Comparison of ENCODE assay signal across 8 mouse cellular contexts in genomic region chr15:21109009-21109841, GRCm38 (mm10).
DNase-seq lines count a peak whose midpoint lies in the region; ATAC-seq and TF ChIP-seq lines count a peak whose summit lies in the region.

No protein-coding gene starts in this region.

- peak; percentile 79 for ATAC-seq in forebrain, embryonic 16.5 days
- ATAC-seq in limb, embryonic 12.5 days (ENCODE audit: insufficient number of reproducible peaks, insufficient read depth, low FRiP score, low TSS enrichment, low read depth) = peak; percentile 71; the same call in 1 of the 2 replicates
- peak; percentile 39 for ATAC-seq in stomach, embryonic 15.5 days (ENCODE audit: insufficient read depth, low FRiP score, low read depth)

- H3K4me2 ChIP-seq in forebrain, embryonic 16.5 days (ENCODE audit: low read length) = peak overlapping the region; percentile 44
- peak overlapping the region; percentile 59 for H3K4me2 ChIP-seq in limb, embryonic 12.5 days
- peak overlapping the region; percentile 49 for H3K4me2 ChIP-seq in stomach, embryonic 15.5 days

- no peaks in the 10 kb centered on the region for H3K36me3 ChIP-seq in forebrain, embryonic 16.5 days (ENCODE audit: control insufficient read depth, insufficient read depth)
- H3K36me3 ChIP-seq in limb, embryonic 12.5 days = no peaks in the 10 kb centered on the region
- H3K36me3 ChIP-seq in stomach, embryonic 15.5 days = no peaks in the 10 kb centered on the region

- DNase-seq in layer of hippocampus, adult 11-12 months (ENCODE audit: low spot score) = peak; percentile 12
- no peak for DNase-seq in layer of hippocampus, adult 9-10 months (ENCODE audit: low spot score)
- no peak for DNase-seq in cerebellum, adult 11-12 months
- DNase-seq in urinary bladder, adult 2 months (ENCODE audit: low spot score) = no peak

- no peak for TF ChIP-seq CTCF in bone marrow macrophage, adult 2 months (IDR thresholded peaks at IDR 0.05; ENCODE audit: low read depth, low read length)

- H3K27me3 ChIP-seq in forebrain, embryonic 16.5 days (replicated peaks; ENCODE audit: control insufficient read depth, insufficient read depth, low read length) = no peaks in the 10 kb centered on the region
- peaks cover 6% of the 10 kb centered on the region; the same call in 1 of the 2 replicates for H3K27me3 ChIP-seq in limb, embryonic 12.5 days
- H3K27me3 ChIP-seq in stomach, embryonic 15.5 days (replicated peaks) = no peaks in the 10 kb centered on the region

- no peak for TF ChIP-seq POLR2A in bone marrow macrophage, adult 2 months (IDR thresholded peaks at IDR 0.05; ENCODE audit: borderline replicate concordance, low read depth, low read length)

- no peaks in the 10 kb centered on the region for H3K9me3 ChIP-seq in forebrain, embryonic 16.5 days (ENCODE audit: control insufficient read depth, low read length)
- H3K9me3 ChIP-seq in limb, embryonic 12.5 days = no peaks in the 10 kb centered on the region
- H3K9me3 ChIP-seq in stomach, embryonic 15.5 days = no peaks in the 10 kb centered on the region

- H3K27ac ChIP-seq in bone marrow macrophage, adult 2 months (ENCODE audit: insufficient read depth, low read depth, low read length) = no peak overlapping the region
- no peak overlapping the region for H3K27ac ChIP-seq in forebrain, embryonic 16.5 days (ENCODE audit: low read length)
- no peak overlapping the region for H3K27ac ChIP-seq in limb, embryonic 12.5 days
- H3K27ac ChIP-seq in stomach, embryonic 15.5 days = no peak overlapping the region

- no peaks in the 10 kb centered on the region for H3K4me1 ChIP-seq in bone marrow macrophage, adult 2 months (ENCODE audit: control insufficient read depth, insufficient read depth, low read length)
- peaks cover 10% of the 10 kb centered on the region for H3K4me1 ChIP-seq in forebrain, embryonic 16.5 days (replicated peaks; ENCODE audit: control insufficient read depth, insufficient read depth, low read length)
- peaks cover 12% of the 10 kb centered on the region; the same call in 1 of the 2 replicates for H3K4me1 ChIP-seq in limb, embryonic 12.5 days (replicated peaks)
- H3K4me1 ChIP-seq in stomach, embryonic 15.5 days = no peaks in the 10 kb centered on the region

- 10% methylated on average over 11 of the region's 11 CpGs for WGBS in forebrain, embryonic 16.5 days
- WGBS in limb, embryonic 12.5 days = 9% methylated on average over 11 of the region's 11 CpGs
- 23% methylated on average over 11 of the region's 11 CpGs for WGBS in stomach, embryonic 15.5 days

- peak overlapping the region; percentile 11 for H3K4me3 ChIP-seq in bone marrow macrophage, adult 2 months (ENCODE audit: insufficient read depth, low read length)
- peak overlapping the region; percentile 20; the same call in 1 of the 2 replicates for H3K4me3 ChIP-seq in forebrain, embryonic 16.5 days (replicated peaks; ENCODE audit: low read length)
- H3K4me3 ChIP-seq in limb, embryonic 12.5 days (replicated peaks) = peak overlapping the region; percentile 35
- H3K4me3 ChIP-seq in stomach, embryonic 15.5 days (replicated peaks) = peak overlapping the region; percentile 36

- H3K9ac ChIP-seq in forebrain, embryonic 16.5 days (replicated peaks; ENCODE audit: low read depth, low read length) = peak overlapping the region; percentile 16; the same call in 1 of the 2 replicates
- 0 out of 2 replicates have a peak overlapping the region, but pooled peaks have one; percentile 18 for H3K9ac ChIP-seq in limb, embryonic 12.5 days (replicated peaks)
- no peak overlapping the region for H3K9ac ChIP-seq in stomach, embryonic 15.5 days
